Mouse (Mus musculus): ENCODE data around the gene Sept9.

DNA sequence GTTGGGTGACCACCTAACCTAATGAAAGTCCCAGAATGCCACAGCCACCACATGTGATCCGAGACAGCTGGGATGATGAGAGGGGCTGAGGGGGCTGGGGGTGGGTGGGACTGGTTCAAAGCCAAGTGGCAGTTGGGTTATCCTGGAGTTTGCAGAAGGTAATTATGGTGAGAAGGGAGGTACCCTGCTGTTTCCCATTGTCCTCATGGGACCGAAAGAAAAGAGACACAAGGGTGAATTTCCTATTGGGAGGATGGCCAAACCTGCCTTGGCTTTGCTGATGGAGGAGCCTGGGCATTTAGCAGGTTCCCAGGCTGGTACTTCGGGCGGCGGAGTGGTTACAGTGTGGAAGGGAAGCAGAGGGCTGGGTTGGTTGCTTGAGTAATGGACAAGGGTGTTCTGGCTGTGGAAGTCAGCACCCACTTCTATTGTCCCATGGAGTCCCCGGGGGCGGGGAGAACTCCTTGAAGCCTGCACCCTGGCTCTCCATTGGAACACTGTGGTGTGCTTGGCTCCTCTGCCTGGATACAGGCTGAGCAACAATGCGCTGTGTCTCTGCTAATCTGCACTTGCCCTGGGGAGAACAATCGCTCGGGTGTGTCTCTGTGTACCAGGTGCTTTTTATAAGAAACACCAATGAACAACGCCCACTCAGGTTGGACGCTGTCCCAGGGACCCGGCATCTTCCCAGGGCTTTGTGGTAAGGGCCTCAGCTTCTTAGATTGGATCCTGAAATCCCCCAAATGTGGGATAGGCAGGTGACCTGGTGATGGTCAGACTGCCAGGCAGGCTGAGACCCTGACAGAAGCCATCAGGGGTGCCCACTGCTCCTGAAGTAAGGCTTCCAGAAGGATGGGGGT lies 64.9 kb downstream of the Sept9 start:
- no peak for TF ChIP-seq CTCF (IDR thresholded peaks at IDR 0.05; ENCODE audit: insufficient read depth, low read depth, low read length)
- no peak for TF ChIP-seq POLR2A (IDR thresholded peaks at IDR 0.05; ENCODE audit: insufficient read depth, low read depth, low read length)
